ENCODE assay signal across 9 mouse cellular contexts in the genomic region with DNA sequence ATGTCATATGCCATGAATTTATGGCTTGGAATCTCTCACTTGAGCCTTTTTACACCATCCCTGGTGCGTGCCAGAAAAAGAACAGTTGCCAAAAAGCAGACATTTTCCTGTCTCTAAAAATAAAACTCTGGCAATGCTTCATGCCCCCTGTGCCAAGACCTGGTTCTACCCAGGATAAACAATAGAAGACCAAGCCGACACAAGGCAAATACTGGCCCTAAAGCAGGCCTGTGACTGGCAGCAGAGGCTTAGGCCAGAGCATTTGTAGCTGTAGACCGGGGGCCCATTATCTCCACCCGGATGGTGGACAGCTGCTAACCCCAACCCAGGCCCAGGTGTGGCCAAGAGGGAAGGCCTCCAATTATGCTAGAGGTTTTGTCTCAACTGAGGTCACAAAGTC. TPM values are rescaled to one million over a fixed set of nuclear protein-coding genes. Genes with fewer than 3 reads are reported as not detected.
A peak's percentile ranks its signal among the peaks of the same experiment; 100 is the strongest.
DNase-seq lines count a peak whose midpoint lies in the region; TF ChIP-seq lines count a peak whose summit lies in the region.
"Had no signal": no experiment of that assay in that cellular context is flagged by ENCODE, and none has a peak within 500 bp of the region (broad histone marks: within the 10 kb centered on the region; RNA-seq: fewer than 3 reads in every experiment).

No protein-coding gene starts in this region.

- no peak for TF ChIP-seq CTCF in heart, adult 2 months (IDR thresholded peaks at IDR 0.05)
- no peak for TF ChIP-seq CTCF in thymus, adult 2 months (IDR thresholded peaks at IDR 0.05; ENCODE audit: borderline replicate concordance, control insufficient read depth, extremely low read depth, insufficient read depth, low read length, poor library complexity)

- TF ChIP-seq EP300 in heart, adult 2 months (IDR thresholded peaks at IDR 0.05; ENCODE audit: insufficient read depth, low read depth, low read length), result no peak

- H3K36me3 ChIP-seq in heart, adult 2 months (ENCODE audit: control insufficient read depth, insufficient read depth, low read length), result peaks cover 4% of the 10 kb centered on the region; the same call in 1 of the 2 replicates
- no peaks in the 10 kb centered on the region for H3K36me3 ChIP-seq in thymus, adult 2 months (ENCODE audit: control insufficient read depth, insufficient read depth, low read length)

- WGBS in heart, adult 2 months, result 19% methylated on average over 4 of the region's 4 CpGs
- WGBS in thymus, adult 2 months, result 86% methylated on average over 4 of the region's 4 CpGs

- H3K9ac ChIP-seq in heart, adult 2 months (ENCODE audit: low read depth, low read length), result no peak overlapping the region
- H3K9ac ChIP-seq: hindbrain, embryonic 14.5 days had no signal

- no peaks in the 10 kb centered on the region for H3K27me3 ChIP-seq in heart, adult 2 months (ENCODE audit: control insufficient read depth, insufficient read depth, low read length)
- no peaks in the 10 kb centered on the region for H3K27me3 ChIP-seq in thymus, adult 2 months (ENCODE audit: control insufficient read depth, insufficient read depth, low read length)

- TF ChIP-seq POLR2A in heart, adult 2 months (IDR thresholded peaks at IDR 0.05; ENCODE audit: insufficient read depth, low read depth, low read length), result no peak
- TF ChIP-seq POLR2A in thymus, adult 2 months (IDR thresholded peaks at IDR 0.05; ENCODE audit: control insufficient read depth, extremely low read depth, insufficient read depth, low read length, poor library complexity), result no peak

- H3K4me3 ChIP-seq in heart, adult 2 months, result no peak overlapping the region
- H3K4me3 ChIP-seq in thymus, adult 2 months (ENCODE audit: control insufficient read depth, insufficient read depth, low read length), result no peak overlapping the region

- intact Hi-C loops in heart, adult 2 months (cut with DNase I), result loop anchor here (5.0 kb wide), 2 partner anchors 65 to 85 kb away; a partner anchor contains a TSS

- peak overlapping the region; percentile 75 for H3K27ac ChIP-seq in heart, adult 2 months
- H3K27ac ChIP-seq in thymus, adult 2 months (ENCODE audit: control insufficient read depth, insufficient read depth, low read length), result no peak overlapping the region
- H3K27ac ChIP-seq: hindbrain, embryonic 14.5 days had no signal

- H3K4me1 ChIP-seq in heart, adult 2 months (ENCODE audit: control insufficient read depth, insufficient read depth, low read length), result peaks cover 12% of the 10 kb centered on the region
- peaks cover 10% of the 10 kb centered on the region for H3K4me1 ChIP-seq in thymus, adult 2 months (replicated peaks; ENCODE audit: control insufficient read depth, insufficient read depth, low read length)

- H3K79me2 ChIP-seq in heart, adult 2 months (replicated peaks; ENCODE audit: control insufficient read depth, insufficient read depth, low read length), result no peaks in the 10 kb centered on the region

- DNase-seq in kidney, adult 9 months, result peak; percentile 22
- no peak for DNase-seq in kidney, postnatal 4 days
- peak; percentile 82 for DNase-seq in cerebellum, adult 11 months
- DNase-seq in heart, adult 2 months, result peak in 1 of 2 experiments; percentile 66
- peak; percentile 56 for DNase-seq in lung, postnatal 10 days
- DNase-seq in thymus, postnatal 4 days, result no peak
- no peak for DNase-seq in testis, postnatal 14 days (ENCODE audit: low spot score)
- DNase-seq in thymus, adult 2 months, result no peak

RNA-seq across cellular contexts. Expression of a gene that starts 41.5 kb away (rescaled TPM):
- not detected for total RNA-seq in heart, adult 2 months (2021)
- 0.88 TPM in 1 of 2 replicates, not detected in the other for polyA plus RNA-seq in heart, adult 2 months (2012; rRNA removed)
- polyA plus RNA-seq in thymus, adult 2 months (2012; rRNA removed), result not detected in 2 replicates
- polyA plus RNA-seq: hindbrain, embryonic 14.5 days had no signal

Comparison
In these comparisons a context has a peak if more than half of its experiments do, and no peak if none do; other contexts are left out.
1. DNase-seq: peak in kidney, adult 9 months (single experiment), cerebellum, adult 11 months (single experiment) and lung, postnatal 10 days (single experiment); none in kidney, postnatal 4 days (0 of 2), thymus, postnatal 4 days (single experiment), testis, postnatal 14 days (single experiment) and thymus, adult 2 months (single experiment).